Mouse (Mus musculus): ENCODE results near the gene Wdr59. TPM values are rescaled to one million over a fixed set of nuclear protein-coding genes. Genes with fewer than 3 reads are reported as not detected.

The Wdr59 gene
- polyA plus RNA-seq, 1 experiment from 2014 or later, result 4.2 TPM

- Histone ChIP-seq H3K9me3 (replicated peaks) (no peaks in the 10 kb centered on the region), H3K27me3 (ENCODE audit: low read depth, poor library complexity, severe bottlenecking) (no peaks in the 10 kb centered on the region), H3K4me1 (peaks cover 49% of the 10 kb centered on the region), H3K36me3 (peaks cover 8% of the 10 kb centered on the region), H3K4me3 (peak within 1 kb of the TSS; percentile 100), H3K27ac (replicated peaks) (peak within 1 kb of the TSS; percentile 98)
- DNase-seq (ENCODE audit: low spot score), result peak; percentile 89
- WGBS, result under 1% methylated on average over 92 of the region's 100 CpGs
Observed at GRCm38 (mm10) chr8:111536031-111536977, 14.4 kb upstream of the Wdr59 start, which contains the start of gene Znrf1. Gene Znrf1 (plus strand): TSS chr8:111536097.

- peak overlapping the region; percentile 98 for H3K27ac ChIP-seq (replicated peaks)
- H3K36me3 ChIP-seq, result no peaks in the 10 kb centered on the region
- no peaks in the 10 kb centered on the region for H3K9me3 ChIP-seq (replicated peaks)
- no peaks in the 10 kb centered on the region for H3K27me3 ChIP-seq (ENCODE audit: low read depth, poor library complexity, severe bottlenecking)
- peak overlapping the region; percentile 100 for H3K4me3 ChIP-seq
- H3K4me1 ChIP-seq, result peaks cover 40% of the 10 kb centered on the region
- 47% methylated on average over 5 of the region's 5 CpGs for WGBS
- DNase-seq (ENCODE audit: low spot score), result no peak
Observed at GRCm38 (mm10) chr8:111535491-111535890, 13.6 kb upstream of the Wdr59 start.

GRCm38 (mm10) chr8:111533503-111533902 lies 11.6 kb upstream of the Wdr59 start:
- Histone ChIP-seq H3K27ac (replicated peaks) (no peak overlapping the region), H3K9me3 (replicated peaks) (no peaks in the 10 kb centered on the region), H3K4me1 (peaks cover 21% of the 10 kb centered on the region)

GRCm38 (mm10) chr8:111531621-111532020 lies 9.7 kb upstream of the Wdr59 start:
- WGBS, result 93% methylated on average over 17 of the region's 17 CpGs
- no peak overlapping the region for H3K27ac ChIP-seq (replicated peaks)
- no peak for DNase-seq (ENCODE audit: low spot score)
- H3K4me1 ChIP-seq, result peaks cover 7% of the 10 kb centered on the region
- no peaks in the 10 kb centered on the region for H3K36me3 ChIP-seq
- H3K27me3 ChIP-seq (ENCODE audit: low read depth, poor library complexity, severe bottlenecking), result no peaks in the 10 kb centered on the region
- H3K4me3 ChIP-seq, result no peak overlapping the region
- H3K9me3 ChIP-seq (replicated peaks), result no peaks in the 10 kb centered on the region

More at GRCm38 (mm10) chr8:111533503-111533902, 11.6 kb upstream of the Wdr59 start:
- H3K36me3 ChIP-seq, result no peaks in the 10 kb centered on the region
- WGBS, result 81% methylated on average over 4 of the region's 4 CpGs
- no peaks in the 10 kb centered on the region for H3K27me3 ChIP-seq (ENCODE audit: low read depth, poor library complexity, severe bottlenecking)
- no peak overlapping the region for H3K4me3 ChIP-seq
- DNase-seq (ENCODE audit: low spot score), result no peak

GRCm38 (mm10) chr8:111531191-111531590 lies 9.3 kb upstream of the Wdr59 start:
- Histone ChIP-seq H3K4me3 (no peak overlapping the region), H3K36me3 (no peaks in the 10 kb centered on the region), H3K27me3 (ENCODE audit: low read depth, poor library complexity, severe bottlenecking) (no peaks in the 10 kb centered on the region), H3K4me1 (peaks cover 7% of the 10 kb centered on the region), H3K9me3 (replicated peaks) (no peaks in the 10 kb centered on the region), H3K27ac (replicated peaks) (no peak overlapping the region)
- 84% methylated on average over 12 of the region's 12 CpGs for WGBS
- DNase-seq (ENCODE audit: low spot score), result no peak

GRCm38 (mm10) chr8:111528071-111528470 lies 6.2 kb upstream of the Wdr59 start:
- H3K4me1 ChIP-seq, result no peaks in the 10 kb centered on the region
- 82% methylated on average over 5 of the region's 5 CpGs for WGBS
- DNase-seq (ENCODE audit: low spot score), result no peak

GRCm38 (mm10) chr8:111527149-111527548 lies 5.3 kb upstream of the Wdr59 start:
- no peaks in the 10 kb centered on the region for H3K36me3 ChIP-seq
- WGBS, result 83% methylated on average over 8 of the region's 8 CpGs
- no peaks in the 10 kb centered on the region for H3K9me3 ChIP-seq (replicated peaks)
- DNase-seq (ENCODE audit: low spot score), result no peak
- no peaks in the 10 kb centered on the region for H3K27me3 ChIP-seq (ENCODE audit: low read depth, poor library complexity, severe bottlenecking)
- H3K4me1 ChIP-seq, result 0 out of 2 replicates have a peak, but pooled peaks cover 3% of the 10 kb centered on the region
- no peak overlapping the region for H3K27ac ChIP-seq (replicated peaks)
- no peak overlapping the region for H3K4me3 ChIP-seq

More at GRCm38 (mm10) chr8:111528071-111528470, 6.2 kb upstream of the Wdr59 start:
- Histone ChIP-seq H3K9me3 (replicated peaks) (no peaks in the 10 kb centered on the region), H3K4me3 (no peak overlapping the region), H3K27me3 (ENCODE audit: low read depth, poor library complexity, severe bottlenecking) (no peaks in the 10 kb centered on the region), H3K36me3 (no peaks in the 10 kb centered on the region), H3K27ac (replicated peaks) (no peak overlapping the region)

GRCm38 (mm10) chr8:111526403-111527024 lies 4.6 kb upstream of the Wdr59 start:
- Histone ChIP-seq H3K9me3 (replicated peaks) (no peaks in the 10 kb centered on the region), H3K4me1 (0 out of 2 replicates have a peak, but pooled peaks cover 3% of the 10 kb centered on the region), H3K4me3 (no peak overlapping the region), H3K36me3 (no peaks in the 10 kb centered on the region), H3K27me3 (ENCODE audit: low read depth, poor library complexity, severe bottlenecking) (no peaks in the 10 kb centered on the region), H3K27ac (replicated peaks) (no peak overlapping the region)
- WGBS, result 84% methylated on average over 6 of the region's 6 CpGs
- DNase-seq (ENCODE audit: low spot score), result no peak

GRCm38 (mm10) chr8:111517466-111517865 lies 4.4 kb downstream of the Wdr59 start:
- H3K4me1 ChIP-seq, result peaks cover 12% of the 10 kb centered on the region

GRCm38 (mm10) chr8:111516451-111517035 lies 5.3 kb downstream of the Wdr59 start:
- peaks cover 9% of the 10 kb centered on the region for H3K4me1 ChIP-seq
- H3K4me3 ChIP-seq, result no peak overlapping the region
- no peaks in the 10 kb centered on the region; the same call in 1 of the 2 replicates for H3K36me3 ChIP-seq
- H3K27ac ChIP-seq (replicated peaks), result no peak overlapping the region
- no peaks in the 10 kb centered on the region for H3K9me3 ChIP-seq (replicated peaks)
- 89% methylated on average over 7 of the region's 7 CpGs for WGBS
- H3K27me3 ChIP-seq (ENCODE audit: low read depth, poor library complexity, severe bottlenecking), result no peaks in the 10 kb centered on the region
- DNase-seq (ENCODE audit: low spot score), result no peak

More at GRCm38 (mm10) chr8:111517466-111517865, 4.4 kb downstream of the Wdr59 start:
- no peak overlapping the region for H3K4me3 ChIP-seq
- H3K9me3 ChIP-seq (replicated peaks), result no peaks in the 10 kb centered on the region
- 91% methylated on average over 2 of the region's 2 CpGs for WGBS
- H3K36me3 ChIP-seq, result no peaks in the 10 kb centered on the region; the same call in 1 of the 2 replicates
- DNase-seq (ENCODE audit: low spot score), result no peak
- no peak overlapping the region for H3K27ac ChIP-seq (replicated peaks)
- no peaks in the 10 kb centered on the region for H3K27me3 ChIP-seq (ENCODE audit: low read depth, poor library complexity, severe bottlenecking)

- H3K27me3 ChIP-seq (ENCODE audit: low read depth, poor library complexity, severe bottlenecking), result no peaks in the 10 kb centered on the region
- H3K4me1 ChIP-seq, result no peaks in the 10 kb centered on the region
- no peak overlapping the region for H3K27ac ChIP-seq (replicated peaks)
- 79% methylated on average over 8 of the region's 8 CpGs for WGBS
- H3K9me3 ChIP-seq (replicated peaks), result no peaks in the 10 kb centered on the region
- no peak overlapping the region for H3K4me3 ChIP-seq
- H3K36me3 ChIP-seq, result no peaks in the 10 kb centered on the region; the same call in 1 of the 2 replicates
- no peak for DNase-seq (ENCODE audit: low spot score)
Observed at GRCm38 (mm10) chr8:111513446-111513845, 8.4 kb downstream of the Wdr59 start.

- H3K27ac ChIP-seq (replicated peaks), result no peak overlapping the region
- no peaks in the 10 kb centered on the region for H3K9me3 ChIP-seq (replicated peaks)
- 88% methylated on average over 7 of the region's 7 CpGs for WGBS
- H3K4me1 ChIP-seq, result no peaks in the 10 kb centered on the region
- DNase-seq (ENCODE audit: low spot score), result no peak
- H3K36me3 ChIP-seq, result no peaks in the 10 kb centered on the region
- H3K4me3 ChIP-seq, result no peak overlapping the region
- H3K27me3 ChIP-seq (ENCODE audit: low read depth, poor library complexity, severe bottlenecking), result no peaks in the 10 kb centered on the region
Observed at GRCm38 (mm10) chr8:111512941-111513340, 9.0 kb downstream of the Wdr59 start.

Measured in midbrain, embryonic 10.5 days (tissue).